Mouse (Mus musculus) CH12.LX (cell line): ENCODE measurements around the gene Ldlrad2. TPM values are rescaled to one million over a fixed set of nuclear protein-coding genes. Genes with fewer than 3 reads are reported as not detected.
A peak's percentile ranks its signal among the peaks of the same experiment; 100 is the strongest.

ENCODE experiments used
- DNase-seq: peaks from one replicate; pipeline ENCODE4 v3.0.0-alpha.2; 2013; ENCODE audit errors: extremely low read depth
- H3K27ac ChIP-seq: 2 replicates; pipeline ENCODE4 v1.5.1; 2012; ENCODE audit warnings: low read depth, mild to moderate bottlenecking, control low read depth, moderate library complexity; ENCODE audit not compliant: insufficient read depth
- H3K27me3 ChIP-seq: replicated peaks from 2 replicates; pipeline ENCODE3; 2012; ENCODE audit warnings: inconsistent platforms
- H3K36me3 ChIP-seq, 2 experiments: replicated peaks in 1 of 2; 2 replicates each; pipeline versions ENCODE3 to v1.6.1; 2012; ENCODE audit warnings: inconsistent platforms in 1 of 2, low read length in 1 of 2, mild to moderate bottlenecking in 1 of 2, mixed read lengths in 1 of 2, moderate library complexity in 1 of 2; ENCODE audit not compliant: control insufficient read depth in 1 of 2, insufficient read depth in 1 of 2
- H3K4me1 ChIP-seq, 2 experiments: 2 replicates each; pipeline ENCODE4 v1.6.1; 2012; ENCODE audit warnings: inconsistent platforms in 1 of 2, moderate library complexity in 1 of 2; ENCODE audit not compliant: insufficient read depth in 2 of 2, control insufficient read depth in 1 of 2
- H3K4me2 ChIP-seq: 2 replicates; pipeline ENCODE4 v1.6.1; 2012; ENCODE audit warnings: low read depth, mild to moderate bottlenecking, control low read depth; ENCODE audit not compliant: poor library complexity, insufficient read depth, severe bottlenecking
- H3K4me3 ChIP-seq, 3 experiments: fragments of 150-350 bp in 1 of 3; sonication (generic) in 1 of 3; replicated peaks in 1 of 3; 2 replicates each; pipeline versions ENCODE3 to v1.5.1; 2011 to 2012; ENCODE audit warnings: low read depth in 2 of 3, low read length in 2 of 3, mild to moderate bottlenecking in 2 of 3, moderate library complexity in 2 of 3, control low read depth in 1 of 3, improper control_type of control experiment in 1 of 3, inconsistent platforms in 1 of 3, mixed read lengths in 1 of 3; ENCODE audit not compliant: poor library complexity in 1 of 3
- H3K79me2 ChIP-seq: replicated peaks from 2 replicates; pipeline ENCODE4 v1.6.1; 2012; ENCODE audit warnings: mild to moderate bottlenecking, moderate library complexity; ENCODE audit not compliant: control insufficient read depth, poor library complexity, insufficient read depth, severe bottlenecking; ENCODE audit errors: extremely low read depth
- H3K9ac ChIP-seq: 2 replicates; pipeline ENCODE4 v1.6.1; 2012; ENCODE audit warnings: low read depth, mild to moderate bottlenecking, control low read depth, moderate library complexity; ENCODE audit not compliant: insufficient read depth
- H3K9me3 ChIP-seq: replicated peaks from 2 replicates; pipeline ENCODE3; 2012; ENCODE audit warnings: low read length, inconsistent platforms, mixed read lengths
- BHLHE40 ChIP-seq: IDR thresholded peaks from 2 replicates; pipeline ENCODE4 v1.6.1; 2011; ENCODE audit warnings: mild to moderate bottlenecking, low read depth, low read length, improper control_type of control experiment
- CHD2 ChIP-seq: IDR thresholded peaks from 2 replicates; pipeline ENCODE4 v1.6.1; 2011; ENCODE audit warnings: low read length, improper control_type of control experiment
- CTCF ChIP-seq, 2 experiments: IDR thresholded peaks in 1 of 2; conservative IDR thresholded peaks in 1 of 2; 2 replicates each; pipeline ENCODE4 v1.5.1; 2011 to 2012; ENCODE audit warnings: low read depth in 2 of 2, low read length in 2 of 2, improper control_type of control experiment in 1 of 2, inconsistent platforms in 1 of 2, mild to moderate bottlenecking in 1 of 2, moderate library complexity in 1 of 2
- E2F4 ChIP-seq: IDR thresholded peaks from 2 replicates; pipeline ENCODE4 v1.6.1; 2011; ENCODE audit warnings: low read depth, low read length, improper control_type of control experiment; ENCODE audit not compliant: insufficient replicate concordance
- ELF1 ChIP-seq: IDR thresholded peaks from 2 replicates; pipeline ENCODE4 v1.6.1; 2014; ENCODE audit warnings: low read depth, mild to moderate bottlenecking, inconsistent platforms, low read length, improper control_type of control experiment
- EP300 ChIP-seq: IDR thresholded peaks from 2 replicates; pipeline ENCODE4 v1.6.1; 2011; ENCODE audit warnings: low read length, improper control_type of control experiment
- ETS1 ChIP-seq: conservative IDR thresholded peaks from 2 replicates; pipeline ENCODE4 v1.6.1; 2012; ENCODE audit warnings: low read depth, mild to moderate bottlenecking, inconsistent platforms, low read length, improper control_type of control experiment, moderate library complexity
- GABPA ChIP-seq: IDR thresholded peaks from 2 replicates; pipeline ENCODE4 v1.6.1; 2012; ENCODE audit warnings: low read depth, low read length, improper control_type of control experiment, inconsistent platforms; ENCODE audit not compliant: insufficient replicate concordance
- IRF4 ChIP-seq: IDR thresholded peaks from 2 replicates; pipeline ENCODE4 v1.6.1; 2014; ENCODE audit warnings: low read depth, mild to moderate bottlenecking, inconsistent platforms, low read length, improper control_type of control experiment
- JUN ChIP-seq: IDR thresholded peaks from 2 replicates; pipeline ENCODE4 v1.6.1; 2011; ENCODE audit warnings: low read depth, mild to moderate bottlenecking, low read length, improper control_type of control experiment, moderate library complexity; ENCODE audit not compliant: insufficient read depth
- JUND ChIP-seq: conservative IDR thresholded peaks from 2 replicates; pipeline ENCODE4 v1.6.1; 2011; ENCODE audit warnings: low read depth, low read length, improper control_type of control experiment
- MAX ChIP-seq: IDR thresholded peaks from 2 replicates; pipeline ENCODE4 v1.6.1; 2011; ENCODE audit warnings: low read length, improper control_type of control experiment
- MAZ ChIP-seq: IDR thresholded peaks from 2 replicates; pipeline ENCODE4 v1.6.1; 2012; ENCODE audit warnings: low read depth, mild to moderate bottlenecking, inconsistent platforms, low read length, improper control_type of control experiment, moderate library complexity
- MEF2A ChIP-seq: IDR thresholded peaks from 2 replicates; pipeline ENCODE4 v1.6.1; 2014; ENCODE audit warnings: low read depth, mild to moderate bottlenecking, inconsistent platforms, low read length, improper control_type of control experiment, borderline replicate concordance
- MXI1 ChIP-seq: IDR thresholded peaks from 2 replicates; pipeline ENCODE4 v1.6.1; 2011; ENCODE audit warnings: mild to moderate bottlenecking, low read depth, low read length, improper control_type of control experiment
- MYC ChIP-seq: IDR thresholded peaks from 2 replicates; pipeline ENCODE4 v1.6.1; 2011; ENCODE audit warnings: low read depth, mild to moderate bottlenecking, improper control_type of control experiment, low read length
- NELFE ChIP-seq: IDR thresholded peaks from 2 replicates; pipeline ENCODE4 v1.6.1; 2011; ENCODE audit warnings: low read depth, low read length, improper control_type of control experiment
- NRF1 ChIP-seq: IDR thresholded peaks from 2 replicates; pipeline ENCODE4 v1.6.1; 2014; ENCODE audit warnings: low read depth, mild to moderate bottlenecking, inconsistent platforms, low read length, improper control_type of control experiment, moderate library complexity
- PAX5 ChIP-seq: IDR thresholded peaks from 2 replicates; pipeline ENCODE4 v1.6.1; 2012; ENCODE audit warnings: low read length, inconsistent platforms, mixed read lengths
- POLR2A ChIP-seq: IDR thresholded peaks from 2 replicates; pipeline ENCODE4 v1.6.1; 2011; ENCODE audit warnings: low read depth, mild to moderate bottlenecking, improper control_type of control experiment, low read length
- POLR2AphosphoS2 ChIP-seq: IDR thresholded peaks from 2 replicates; pipeline ENCODE4 v1.6.1; 2011; ENCODE audit warnings: low read depth, low read length, improper control_type of control experiment
- RAD21 ChIP-seq: IDR thresholded peaks from 2 replicates; pipeline ENCODE4 v1.6.1; 2011; ENCODE audit warnings: low read depth, mild to moderate bottlenecking, low read length, improper control_type of control experiment, moderate library complexity
- RCOR1 ChIP-seq: conservative IDR thresholded peaks from 2 replicates; pipeline ENCODE4 v1.6.1; 2012; ENCODE audit warnings: low read depth, mild to moderate bottlenecking, inconsistent platforms, low read length, improper control_type of control experiment
- SIN3A ChIP-seq: IDR thresholded peaks from 2 replicates; pipeline ENCODE4 v1.6.1; 2012; ENCODE audit warnings: low read length, improper control_type of control experiment, inconsistent platforms
- SMC3 ChIP-seq: IDR thresholded peaks from 2 replicates; pipeline ENCODE4 v1.6.1; 2011; ENCODE audit warnings: low read depth, low read length, improper control_type of control experiment
- TBP ChIP-seq: conservative IDR thresholded peaks from 2 replicates; pipeline ENCODE4 v1.6.1; 2011; ENCODE audit warnings: low read depth, low read length, improper control_type of control experiment
- TCF12 ChIP-seq: IDR thresholded peaks from 2 replicates; pipeline ENCODE4 v1.6.1; 2014; ENCODE audit warnings: low read depth, mild to moderate bottlenecking, inconsistent platforms, low read length, improper control_type of control experiment
- USF1 ChIP-seq: IDR thresholded peaks from 2 replicates; pipeline ENCODE4 v1.6.1; 2014; ENCODE audit warnings: low read depth, mild to moderate bottlenecking, inconsistent platforms, low read length, improper control_type of control experiment
- USF2 ChIP-seq: conservative IDR thresholded peaks from 2 replicates; pipeline ENCODE4 v1.6.1; 2011; ENCODE audit warnings: low read depth, low read length, improper control_type of control experiment
- ZC3H11A ChIP-seq: IDR thresholded peaks from 2 replicates; pipeline ENCODE4 v1.6.1; 2012; ENCODE audit warnings: low read depth, mild to moderate bottlenecking, inconsistent platforms, low read length, improper control_type of control experiment
- ZKSCAN1 ChIP-seq: IDR thresholded peaks from 2 replicates; pipeline ENCODE4 v1.6.1; 2012; ENCODE audit warnings: low read depth, inconsistent platforms, low read length, improper control_type of control experiment, borderline replicate concordance
- ZMIZ1 ChIP-seq: IDR thresholded peaks from 2 replicates; pipeline ENCODE4 v1.6.1; 2012; ENCODE audit warnings: low read depth, mild to moderate bottlenecking, inconsistent platforms, low read length, improper control_type of control experiment
- ZNF384 ChIP-seq: IDR thresholded peaks from 2 replicates; pipeline ENCODE4 v1.6.1; 2012; ENCODE audit warnings: low read depth, low read length, improper control_type of control experiment, inconsistent platforms
- dilution Hi-C: fragments of 300-500 bp; cut with MboI; formaldehyde crosslinking; loops from 2 replicates; pipeline ENCODE4 v1.14.3; 2020; ENCODE audit warnings: low sequenced_read_pairs; ENCODE audit not compliant: extremely low pct_unique_long_range_greater_than_20kb, extremely low pct_ligation_motif_present
- in situ Hi-C: fragments of 300-500 bp; cut with MboI; formaldehyde crosslinking; loops from 3 replicates; pipeline ENCODE4 v1.14.3; 2019; ENCODE audit warnings: low sequenced_read_pairs, low pct_ligation_motif_present, low pct_unique_long_range_greater_than_20kb, mixed read lengths
- polyA plus RNA-seq: library from polyadenylated mRNA; unstranded; fragments of >175 nt; gene quantifications from 2 replicates; pipeline ENCODE4 v1.2.1, GENCODE M21; 2012; ENCODE audit warnings: low read depth; ENCODE audit not compliant: insufficient read length
- total RNA-seq, 2 experiments: library from RNA; depleted of rRNA; stranded (reverse); fragments of 300-350 nt in 1 of 2; fragments of >200 nt in 1 of 2; gene quantifications; 2 replicates each; pipeline ENCODE4 v1.2.3; 2012 to 2014

The Ldlrad2 gene
- total and polyA plus RNA-seq, 3 experiments, result not detected

DNA sequence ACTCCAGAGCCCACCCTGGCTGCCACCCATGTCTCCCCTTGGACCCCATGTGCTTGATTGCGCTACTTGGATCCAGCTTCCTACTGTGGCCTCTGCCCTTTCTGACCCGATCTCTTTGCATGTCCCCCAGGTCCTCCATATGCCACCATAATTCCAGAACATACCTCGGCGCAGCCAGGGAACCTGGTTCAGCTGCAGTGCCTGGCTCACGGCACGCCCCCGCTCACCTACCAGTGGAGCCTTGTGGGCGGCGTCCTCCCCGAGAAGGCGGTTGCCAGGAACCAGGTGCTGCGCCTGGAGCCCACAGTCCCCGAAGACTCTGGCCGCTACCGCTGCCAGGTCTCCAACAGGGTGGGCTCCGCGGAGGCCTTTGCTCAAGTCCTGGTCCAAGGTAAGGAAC lies 20.9 kb downstream of the Ldlrad2 start:
- Histone ChIP-seq H3K36me3 (peaks cover 0 to 91% of the 10 kb centered on the region in 2 experiments), H3K4me1 (no peaks in the 10 kb centered on the region), H3K9ac (no peak overlapping the region), H3K79me2 (no peaks in the 10 kb centered on the region), H3K4me2 (no peak overlapping the region), H3K4me3 (no peak overlapping the region)
- in situ Hi-C loops (no loop called here), dilution Hi-C loops (no loop called here)
- TF ChIP-seq MAX (no peak), RCOR1 (no peak), E2F4 (no peak), RAD21 (no peak)
- TF ChIP-seq, all 38 proteins: peak for 0
- Histone ChIP-seq H3K9me3 (no peaks in the 10 kb centered on the region), H3K27me3 (no peaks in the 10 kb centered on the region), H3K27ac (no peak overlapping the region)
- DNase-seq, result no peak

DNA sequence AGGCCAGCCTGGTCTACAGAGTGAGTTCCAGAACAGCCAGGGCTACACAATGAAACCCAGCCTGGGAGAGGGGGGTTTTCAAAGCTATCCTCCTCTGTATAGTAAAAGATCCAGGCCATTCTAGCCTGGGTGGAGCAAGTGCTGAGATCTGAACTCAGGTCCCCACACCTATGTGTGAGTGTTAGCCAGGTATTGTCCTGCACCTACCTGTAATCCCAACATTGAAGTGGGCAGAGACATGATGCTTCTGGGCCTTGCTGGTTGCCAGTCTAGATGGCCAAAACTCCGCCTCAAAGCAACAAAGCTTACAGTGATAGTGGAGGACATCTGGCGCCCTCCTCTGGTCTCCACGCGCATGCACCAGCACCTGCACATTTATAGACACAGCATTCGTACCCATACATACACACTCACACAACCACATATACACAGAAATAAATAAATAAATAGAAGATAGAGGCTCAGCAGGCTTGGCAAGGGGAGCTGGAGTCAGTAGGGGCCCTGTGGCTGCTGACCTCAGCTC lies 28.3 kb downstream of the Ldlrad2 start:
- Histone ChIP-seq H3K36me3 (peaks cover 0 to 94% of the 10 kb centered on the region in 2 experiments), H3K27me3 (no peaks in the 10 kb centered on the region)
- in situ Hi-C loops, result loop anchor here (5.0 kb wide), 1 partner anchor 99 kb away; no protein-coding TSS in a partner anchor
- TF ChIP-seq TBP, result no peak
- TF ChIP-seq MYC, result 0 out of 2 replicates have a peak, but pooled peaks have one; percentile 33
- no peak for TF ChIP-seq JUN
- TF ChIP-seq POLR2AphosphoS2, result no peak
- TF ChIP-seq PAX5, result no peak
- peak; percentile 31; the same call in 1 of the 2 replicates for TF ChIP-seq MEF2A
- no peak for TF ChIP-seq BHLHE40
- TF ChIP-seq MXI1, result no peak
- no peak for TF ChIP-seq EP300
- TF ChIP-seq NELFE, result 0 out of 2 replicates have a peak, but pooled peaks have one; percentile 26
- no peak for TF ChIP-seq ETS1
- no peak for TF ChIP-seq ZKSCAN1
- TF ChIP-seq E2F4, result no peak
- 0 out of 2 replicates have a peak, but pooled peaks have one; percentile 29 for TF ChIP-seq IRF4
- TF ChIP-seq JUND, result no peak
- TF ChIP-seq TCF12, result no peak
- peak; percentile 45 to 80; a peak in 3 of 4 replicates for TF ChIP-seq CTCF (conservative IDR thresholded peaks at IDR 0.05 in 1 of 2, IDR thresholded peaks at IDR 0.05 in 1 of 2; ENCODE audit: low read depth in 2 of 2, low read length in 2 of 2)
- no peak for TF ChIP-seq ZMIZ1
- TF ChIP-seq ELF1, result no peak
- no peak for TF ChIP-seq GABPA
- peak; percentile 76 for TF ChIP-seq RAD21
- TF ChIP-seq ZC3H11A, result peak; percentile 50
- TF ChIP-seq ZNF384, result no peak
- no peak for TF ChIP-seq SIN3A
- peak; percentile 76 for TF ChIP-seq SMC3
- TF ChIP-seq USF1, result no peak
- no peak for TF ChIP-seq MAZ
- no peak for TF ChIP-seq USF2
- no peak for TF ChIP-seq CHD2
- no peak for TF ChIP-seq NRF1
- TF ChIP-seq POLR2A, result no peak

More for the DNA sequence above, 28.3 kb downstream of the Ldlrad2 start:
- Histone ChIP-seq H3K4me3 (no peak overlapping the region), H3K4me2 (no peak overlapping the region), H3K9me3 (no peaks in the 10 kb centered on the region), H3K9ac (no peak overlapping the region), H3K27ac (no peak overlapping the region), H3K4me1 (peaks cover 0 to 15% of the 10 kb centered on the region in 2 experiments; a peak in 3 of 4 replicates), H3K79me2 (no peaks in the 10 kb centered on the region)
- dilution Hi-C loops, result no loop called here
- DNase-seq, result peak; percentile 48
